Mouse (Mus musculus) kidney, embryonic 14.5 days (tissue): ENCODE results near the gene Entpd2. TPM values are rescaled to one million over a fixed set of nuclear protein-coding genes. Genes with fewer than 3 reads are reported as not detected.
"Not testable (repeated sequence)": the region's sequence is repeated elsewhere in the genome, so short reads cannot be mapped to it uniquely, and the experiment has no call there.

Source experiments
- ATAC-seq: fragments of 200-750 bp; cut with Nextera tagmentation; 2 replicates; pipeline ENCODE4 v1.8.0; 2017; ENCODE audit warnings: moderate number of reproducible peaks, mild to moderate bottlenecking, moderate TSS enrichment, moderate library complexity; ENCODE audit not compliant: low FRiP score, low TSS enrichment
- H3K27ac ChIP-seq: fragments of 300-500 bp; sonication (generic); 2 replicates; pipeline ENCODE4 v1.5.1; 2014; ENCODE audit warnings: low read depth, mild to moderate bottlenecking, low read length, moderate library complexity, mixed read lengths
- H3K27me3 ChIP-seq: fragments of 300-500 bp; sonication (generic); 2 replicates; pipeline ENCODE4 v1.6.1; 2014; ENCODE audit warnings: mild to moderate bottlenecking, low read length; ENCODE audit not compliant: control insufficient read depth, insufficient read depth
- H3K36me3 ChIP-seq: fragments of 300-500 bp; sonication (generic); 2 replicates; pipeline ENCODE4 v1.6.1; 2014; ENCODE audit warnings: low read length, mixed read lengths; ENCODE audit not compliant: control insufficient read depth, insufficient read depth
- H3K4me1 ChIP-seq: fragments of 300-500 bp; sonication (generic); 2 replicates; pipeline ENCODE4 v1.6.1; 2014; ENCODE audit warnings: low read length, mixed read lengths; ENCODE audit not compliant: control insufficient read depth, insufficient read depth
- H3K4me2 ChIP-seq: fragments of 300-500 bp; sonication (generic); replicated peaks from 2 replicates; pipeline ENCODE4 v1.6.1; 2014; ENCODE audit warnings: low read depth, mild to moderate bottlenecking, low read length
- H3K4me3 ChIP-seq: fragments of 300-500 bp; sonication (generic); 2 replicates; pipeline ENCODE4 v1.5.1; 2014; ENCODE audit warnings: mild to moderate bottlenecking, low read length
- H3K9ac ChIP-seq: fragments of 300-500 bp; sonication (generic); 2 replicates; pipeline ENCODE4 v1.6.1; 2014; ENCODE audit warnings: low read depth, mild to moderate bottlenecking, low read length, moderate library complexity
- H3K9me3 ChIP-seq: fragments of 300-500 bp; sonication (generic); 2 replicates; pipeline ENCODE4 v1.6.1; 2016; ENCODE audit warnings: low read length; ENCODE audit not compliant: control insufficient read depth
- WGBS: fragments of 180-500 bp; shearing (Covaris S2); extraction: QIAGEN DNeasy Blood & Tissue Kit; methylation state at CpG from one replicate; pipeline ENCODE4 v1.1.7; 2014; 5-methylcytosine and 5-hydroxymethylcytosine counted together
- polyA plus RNA-seq: library from polyadenylated mRNA; unstranded; fragments of >200 nt; fragmentation: Nextera tagmentation; extraction: Ambion mirVana; gene quantifications from 2 replicates; pipeline ENCODE4 v1.2.1, GENCODE M21; 2014

Gene Entpd2
- polyA plus RNA-seq, 1 experiment from 2014 or later = 2.7 TPM

DNA sequence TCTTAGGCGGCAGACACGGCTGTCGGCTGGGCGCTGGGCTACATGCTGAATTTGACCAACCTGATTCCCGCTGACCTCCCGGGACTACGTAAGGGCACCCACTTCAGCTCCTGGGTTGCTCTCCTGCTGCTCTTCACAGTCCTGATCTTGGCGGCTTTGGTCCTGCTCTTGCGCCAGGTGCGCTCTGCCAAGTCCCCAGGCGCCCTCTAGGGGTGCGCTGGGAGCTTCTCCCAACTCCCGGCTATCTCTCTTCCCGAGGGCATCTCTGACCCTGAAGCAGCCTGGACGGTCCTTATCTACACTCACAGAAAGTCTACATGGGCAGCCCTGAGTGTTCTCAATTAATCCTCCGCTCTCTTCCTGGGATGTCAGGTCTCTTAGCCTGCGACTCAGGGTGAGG, 5.1 kb downstream of the Entpd2 start:
- H3K4me3 ChIP-seq = no peak overlapping the region
- no peak overlapping the region for H3K27ac ChIP-seq
- 3% methylated on average over 17 of the region's 17 CpGs for WGBS
- no peaks in the 10 kb centered on the region for H3K36me3 ChIP-seq
- no peak overlapping the region for H3K9ac ChIP-seq
- peaks cover 66% of the 10 kb centered on the region for H3K27me3 ChIP-seq
- 0 out of 2 replicates have a peak, but pooled peaks cover 4% of the 10 kb centered on the region for H3K4me1 ChIP-seq
- peak overlapping the region; percentile 25; the same call in 1 of the 2 replicates for H3K4me2 ChIP-seq
- H3K9me3 ChIP-seq = no peaks in the 10 kb centered on the region
- 0 out of 2 replicates have a peak, but pooled peaks have one; percentile 24 for ATAC-seq

DNA sequence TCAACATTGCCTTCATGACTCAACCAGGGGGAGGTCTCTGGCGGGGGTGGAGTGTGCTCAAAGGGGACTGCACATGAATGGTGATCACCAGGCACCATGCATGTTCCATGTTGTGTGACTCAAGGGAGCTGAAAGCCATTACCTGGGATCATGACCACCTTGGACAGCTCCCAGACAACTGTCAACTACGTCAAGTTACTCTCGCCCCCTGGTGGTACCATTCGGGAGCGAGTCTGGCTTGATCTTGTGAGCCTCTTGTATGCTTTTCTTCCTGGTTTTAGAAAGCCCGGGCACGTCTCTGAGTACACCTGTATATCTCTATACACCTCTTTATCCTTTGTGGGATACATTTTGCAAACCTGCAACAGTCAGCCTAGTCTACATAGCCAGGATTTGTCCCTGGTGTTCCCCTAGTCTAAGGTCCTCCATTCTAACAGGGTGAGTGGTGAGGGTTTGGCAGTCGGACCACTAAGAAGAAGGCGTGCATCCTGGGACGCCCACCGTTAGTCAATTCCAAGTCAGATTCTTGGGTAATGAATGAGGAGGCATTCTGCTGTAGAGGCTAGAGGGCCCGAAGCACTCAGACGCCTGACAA, 6.8 kb downstream of the Entpd2 start:
- Histone ChIP-seq H3K4me3 (peak overlapping the region; percentile 73), H3K9me3 (no peaks in the 10 kb centered on the region), H3K9ac (peak overlapping the region; percentile 68; the same call in 1 of the 2 replicates), H3K27ac (no peak overlapping the region), H3K4me1 (no peaks in the 10 kb centered on the region), H3K27me3 (peaks cover 49% of the 10 kb centered on the region), H3K4me2 (peak overlapping the region; percentile 85), H3K36me3 (no peaks in the 10 kb centered on the region)
- under 1% methylated on average over 13 of the region's 13 CpGs for WGBS
- ATAC-seq = peak; percentile 38

DNA sequence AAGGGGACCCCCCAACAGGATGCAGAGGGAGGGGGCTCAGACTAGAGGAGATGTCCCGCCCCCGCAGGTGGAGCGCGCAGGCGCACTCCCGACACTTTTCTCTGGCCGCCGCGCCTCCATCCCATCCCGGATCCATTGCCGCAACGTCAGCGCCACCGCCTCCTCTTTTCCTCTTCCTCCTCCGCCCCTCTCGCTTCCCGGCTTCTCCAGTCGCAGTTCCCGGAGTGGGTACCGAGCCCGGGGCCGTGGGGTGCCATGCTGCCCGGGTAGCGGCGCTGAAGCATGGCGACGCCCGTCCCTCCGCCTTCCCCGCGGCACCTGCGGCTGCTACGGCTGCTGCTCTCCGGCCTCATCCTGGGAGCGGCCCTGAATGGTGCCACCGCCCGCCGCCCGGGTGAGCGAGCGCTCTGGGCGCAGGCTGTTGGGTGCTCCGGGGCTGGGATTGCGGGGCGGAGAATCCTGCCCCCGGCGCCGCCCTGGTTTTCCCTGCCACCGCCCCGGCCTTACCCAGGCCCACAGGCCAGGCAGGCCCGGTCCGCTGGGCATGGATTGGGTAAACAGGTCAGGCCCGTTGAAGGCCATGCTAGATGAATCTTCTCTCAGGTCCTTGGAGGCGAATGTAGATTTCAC, 7.4 kb downstream of the Entpd2 start:
- Histone ChIP-seq H3K27ac (no peak overlapping the region), H3K4me3 (peak overlapping the region; percentile 73)
- ATAC-seq = peak; percentile 53

DNA sequence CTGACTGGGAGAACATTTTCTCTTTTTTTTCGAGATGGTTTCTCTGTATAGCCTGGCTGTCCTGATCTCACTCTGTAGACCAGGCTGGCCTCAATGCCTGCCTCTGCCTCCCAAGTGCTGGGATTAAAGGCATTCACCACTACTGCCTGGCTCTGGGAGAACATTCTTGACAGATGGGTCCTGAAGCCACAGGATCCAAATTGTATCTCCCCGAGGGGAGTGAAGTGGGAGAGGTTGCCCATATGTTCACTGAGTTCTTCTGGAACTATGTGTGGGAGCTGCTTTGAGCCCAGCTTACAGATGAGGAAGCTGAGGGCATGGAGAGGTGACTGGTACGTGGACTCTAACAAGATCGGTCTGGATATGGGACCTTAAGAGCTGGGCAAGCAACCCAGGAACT, 8.3 kb downstream of the Entpd2 start:
- no peak overlapping the region for H3K27ac ChIP-seq
- H3K4me3 ChIP-seq = no peak overlapping the region; the same call in 1 of the 2 replicates
- no peak for ATAC-seq
- H3K9me3 ChIP-seq = no peaks in the 10 kb centered on the region
- H3K9ac ChIP-seq = no peak overlapping the region
- WGBS = 82% methylated on average over 4 of the region's 4 CpGs
- H3K36me3 ChIP-seq = no peaks in the 10 kb centered on the region
- no peaks in the 10 kb centered on the region for H3K4me1 ChIP-seq
- H3K4me2 ChIP-seq = peak overlapping the region; percentile 85; the same call in 1 of the 2 replicates
- H3K27me3 ChIP-seq = peaks cover 39% of the 10 kb centered on the region

More for the DNA sequence above, 7.4 kb downstream of the Entpd2 start:
- WGBS = 3% methylated on average over 49 of the region's 54 CpGs
- no peaks in the 10 kb centered on the region for H3K9me3 ChIP-seq
- H3K27me3 ChIP-seq = peaks cover 48% of the 10 kb centered on the region
- no peaks in the 10 kb centered on the region for H3K4me1 ChIP-seq
- H3K9ac ChIP-seq = peak overlapping the region; percentile 68
- H3K36me3 ChIP-seq = no peaks in the 10 kb centered on the region
- H3K4me2 ChIP-seq = peak overlapping the region; percentile 85

DNA sequence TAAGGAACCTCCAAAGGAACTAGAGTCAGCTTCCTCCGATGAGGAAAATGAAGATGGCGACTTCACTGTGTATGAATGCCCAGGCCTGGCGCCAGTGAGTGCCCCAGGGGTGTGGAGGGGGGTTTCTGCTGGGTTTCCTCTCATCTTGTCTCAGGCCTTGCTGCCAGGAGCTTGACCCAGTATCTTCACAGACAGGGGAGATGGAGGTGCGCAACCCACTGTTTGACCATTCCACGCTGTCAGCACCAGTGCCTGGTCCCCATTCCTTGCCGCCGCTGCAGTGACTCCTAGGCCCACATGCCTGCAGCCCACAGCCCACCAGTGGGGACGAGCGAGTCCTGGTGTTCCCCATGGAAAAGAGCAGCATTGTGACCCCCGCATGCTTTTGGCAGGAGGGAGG, 13.2 kb downstream of the Entpd2 start:
- Histone ChIP-seq H3K36me3 (no peaks in the 10 kb centered on the region), H3K9me3 (no peaks in the 10 kb centered on the region), H3K4me1 (no peaks in the 10 kb centered on the region), H3K9ac (no peak overlapping the region), H3K27ac (no peak overlapping the region), H3K4me3 (no peak overlapping the region), H3K27me3 (no peaks in the 10 kb centered on the region; the same call in 1 of the 2 replicates), H3K4me2 (no peak overlapping the region)
- WGBS = 88% methylated on average over 10 of the region's 10 CpGs
- ATAC-seq = no peak

DNA sequence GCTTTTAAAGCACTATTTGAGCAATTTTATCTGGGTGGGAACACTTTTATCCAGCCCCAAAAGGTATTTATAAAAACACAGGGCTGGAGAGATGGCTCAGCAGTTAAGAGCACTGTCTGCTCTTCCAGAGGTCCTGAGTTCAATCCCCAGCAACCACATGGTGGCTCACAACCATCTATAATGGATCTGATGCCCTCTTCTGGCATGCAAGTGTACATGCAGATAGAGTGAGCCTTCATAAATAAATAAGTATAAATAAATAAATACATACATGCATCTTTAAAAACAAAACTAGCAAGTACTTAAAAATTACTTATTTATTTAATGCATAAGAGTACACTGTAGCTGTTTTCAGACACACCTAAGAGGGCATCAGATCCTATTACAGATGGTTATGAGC, 17.8 kb downstream of the Entpd2 start:
- H3K36me3 ChIP-seq, H3K27me3 ChIP-seq, H3K4me3 ChIP-seq, ATAC-seq, H3K27ac ChIP-seq, H3K4me1 ChIP-seq, H3K4me2 ChIP-seq, H3K9me3 ChIP-seq, H3K9ac ChIP-seq: not testable (repeated sequence)

DNA sequence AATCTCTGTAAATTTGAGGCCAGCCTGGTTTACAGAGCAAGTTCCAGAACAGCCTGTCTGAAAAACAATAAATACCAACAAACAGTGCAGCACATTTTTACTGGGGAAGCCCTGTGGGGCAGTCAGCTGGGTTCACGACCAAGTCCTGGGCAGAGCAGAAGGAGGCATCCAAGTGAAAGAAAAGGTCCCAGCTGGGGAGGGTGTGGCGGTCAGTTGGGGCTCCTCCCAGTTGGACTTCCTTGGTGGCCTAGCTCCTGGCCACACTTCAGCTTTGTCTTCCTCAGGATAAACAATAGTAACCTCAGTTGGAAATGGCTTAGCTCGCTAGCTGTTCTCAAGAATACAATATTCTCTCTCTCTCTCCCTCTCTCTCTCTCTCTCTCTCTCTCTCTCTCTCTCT, 21.8 kb downstream of the Entpd2 start:
- WGBS = 37% methylated on average over 3 of the region's 3 CpGs

DNA sequence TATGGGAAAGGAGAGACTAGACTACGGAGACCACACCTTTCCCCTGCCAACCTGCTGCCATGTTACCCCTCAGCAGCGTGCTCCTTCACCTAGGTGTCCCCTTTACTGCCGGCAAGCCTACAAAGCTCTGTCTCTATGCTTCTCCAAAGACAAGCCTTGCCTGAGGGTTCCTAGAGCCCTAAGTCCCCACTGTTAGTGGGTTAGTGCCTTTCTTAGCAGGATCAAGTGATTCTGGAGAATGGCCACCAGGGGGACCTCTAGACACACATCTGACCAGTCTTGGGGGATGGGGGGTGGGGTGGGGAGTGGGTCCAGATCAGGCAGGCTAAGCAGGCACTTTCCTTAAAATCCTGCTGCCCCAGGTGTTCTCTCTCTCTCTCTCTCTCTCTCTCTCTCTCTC, 26.2 kb downstream of the Entpd2 start:
- Histone ChIP-seq H3K4me1 (no peaks in the 10 kb centered on the region), H3K9me3 (no peaks in the 10 kb centered on the region), H3K27me3 (peaks cover 7% of the 10 kb centered on the region), H3K9ac (no peak overlapping the region), H3K4me3 (no peak overlapping the region), H3K27ac (no peak overlapping the region), H3K36me3 (no peaks in the 10 kb centered on the region), H3K4me2 (no peak overlapping the region)
- peak; percentile 61 for ATAC-seq
- 24% methylated on average over 3 of the region's 3 CpGs for whole genome bisulfite sequencing

More for the DNA sequence above, 21.8 kb downstream of the Entpd2 start:
- Histone ChIP-seq H3K36me3 (no peaks in the 10 kb centered on the region), H3K4me1 (no peaks in the 10 kb centered on the region), H3K9me3 (no peaks in the 10 kb centered on the region), H3K4me2 (no peak overlapping the region), H3K4me3 (no peak overlapping the region), H3K27ac (no peak overlapping the region), H3K27me3 (no peaks in the 10 kb centered on the region), H3K9ac (no peak overlapping the region)
- ATAC-seq = no peak

DNA sequence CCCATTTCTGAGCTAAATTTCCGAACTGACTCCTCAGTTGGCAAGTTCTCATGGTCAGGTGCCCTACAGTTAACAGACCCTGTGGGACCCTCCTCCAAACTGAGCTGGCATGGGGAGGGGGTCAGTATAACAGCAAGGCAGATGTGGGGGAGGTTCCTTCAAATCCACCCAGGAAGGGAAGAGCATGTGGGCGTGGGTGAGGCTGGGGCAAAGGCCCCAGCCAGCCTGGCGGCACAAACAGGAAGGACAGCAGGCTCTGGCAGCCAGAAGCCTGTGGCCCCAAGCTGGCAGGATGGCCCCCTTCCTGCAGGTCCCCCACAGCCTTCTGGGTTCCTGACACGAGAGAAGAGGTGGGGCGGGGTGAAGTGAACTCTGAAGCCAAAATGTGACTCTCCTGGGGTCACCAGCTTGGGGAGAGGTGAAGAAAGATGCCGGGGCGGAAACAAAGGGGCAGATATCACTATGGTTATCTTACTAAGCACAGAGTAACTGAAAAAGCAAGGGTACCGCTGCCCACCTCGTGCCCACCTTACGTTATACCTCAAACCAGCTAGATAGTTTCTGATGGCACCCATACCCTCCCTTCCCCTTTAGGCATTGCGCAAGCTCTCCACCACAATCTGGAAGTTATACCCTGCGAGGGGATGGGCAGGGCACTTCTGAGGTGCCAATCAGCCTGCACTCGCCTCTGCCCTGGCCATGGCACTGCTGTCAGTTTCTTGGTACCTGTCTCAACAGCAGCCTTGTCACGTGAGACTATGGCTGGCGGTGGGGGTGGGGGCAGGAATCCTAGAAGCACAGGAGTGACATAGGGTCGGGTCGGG, 27.1 kb downstream of the Entpd2 start, which contains the start of gene Fut7:
TSS of gene Fut7 (plus strand) at position 681 of the 824 bp plus-strand sequence.
- H3K4me2 ChIP-seq = no peak within 1 kb of the TSS
- no peaks in the 10 kb centered on the region for H3K9me3 ChIP-seq
- no peak within 1 kb of the TSS for H3K27ac ChIP-seq
- no peaks in the 10 kb centered on the region for H3K36me3 ChIP-seq
- H3K27me3 ChIP-seq = peaks cover 7% of the 10 kb centered on the region
- no peaks in the 10 kb centered on the region for H3K4me1 ChIP-seq
- H3K9ac ChIP-seq = no peak within 1 kb of the TSS
- H3K4me3 ChIP-seq = no peak within 1 kb of the TSS
- ATAC-seq = no peak
- WGBS = 58% methylated on average over 17 of the region's 17 CpGs
